Mouse (Mus musculus): Measurements from ENCODE around the gene Cntnap2. TPM values are rescaled to one million over a fixed set of nuclear protein-coding genes. Genes with fewer than 3 reads are reported as not detected.

Gene Cntnap2
- polyA plus RNA-seq, 1 experiment from 2014 or later, result 1.7 TPM

- H3K9ac ChIP-seq (ENCODE audit: low read depth, low read length), result no peak overlapping the region
- no peak overlapping the region for H3K4me3 ChIP-seq (ENCODE audit: low read length)
- no peaks in the 10 kb centered on the region for H3K36me3 ChIP-seq (ENCODE audit: control insufficient read depth, insufficient read depth, low read length)
- peak; percentile 73; the same call in 1 of the 2 replicates for ATAC-seq
- no peaks in the 10 kb centered on the region for H3K9me3 ChIP-seq (ENCODE audit: control insufficient read depth, low read length)
- H3K27me3 ChIP-seq (replicated peaks; ENCODE audit: control insufficient read depth, insufficient read depth, low read length), result no peaks in the 10 kb centered on the region
- H3K4me1 ChIP-seq (ENCODE audit: control insufficient read depth, insufficient read depth, low read length), result no peaks in the 10 kb centered on the region
- no peak overlapping the region for H3K4me2 ChIP-seq (ENCODE audit: low read depth, low read length)
- 16% methylated on average over 4 of the region's 4 CpGs for WGBS
- H3K27ac ChIP-seq (ENCODE audit: low read length), result no peak overlapping the region
These were observed 1954.4 kb downstream of the Cntnap2 start for GRCm38 (mm10) chr6:47013535-47013934.

DNA sequence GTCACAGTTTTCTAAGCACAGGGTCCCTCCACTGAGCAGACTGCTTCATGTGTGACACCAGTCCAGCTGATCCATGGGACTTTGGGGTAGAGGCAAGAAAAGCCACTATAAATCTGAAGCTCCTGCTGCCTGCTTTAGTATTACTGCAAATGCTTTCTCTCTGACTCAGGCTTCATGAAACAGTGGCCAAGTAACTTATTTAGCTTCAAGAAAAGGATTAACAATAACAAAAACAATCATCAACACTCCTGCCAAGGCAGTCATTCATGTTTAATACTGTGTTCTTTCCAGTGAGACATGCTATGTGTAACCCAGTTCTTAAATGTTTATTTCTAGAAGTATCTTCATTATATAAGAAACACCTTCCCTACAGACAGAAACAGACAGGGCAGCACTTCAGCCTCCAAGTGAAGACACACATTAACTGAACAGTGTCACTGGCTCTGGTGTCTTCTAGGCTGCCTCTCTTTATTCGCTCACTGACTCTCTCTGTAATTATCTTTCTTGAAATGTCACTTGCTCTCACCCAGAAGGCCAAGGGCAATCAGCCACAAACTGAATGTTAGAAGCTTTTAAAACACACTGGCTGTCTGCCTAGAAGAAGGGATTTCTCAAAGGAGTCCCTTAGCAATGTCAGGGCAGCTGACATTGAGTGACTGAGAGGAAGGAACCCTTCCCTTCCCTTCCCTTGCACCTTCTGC, 1955.9 kb downstream of the Cntnap2 start:
- no peak overlapping the region for H3K4me2 ChIP-seq (ENCODE audit: low read depth, low read length)
- 74% methylated on average over 1 of the region's 1 CpGs for WGBS
- H3K4me1 ChIP-seq (ENCODE audit: control insufficient read depth, insufficient read depth, low read length), result no peaks in the 10 kb centered on the region
- no peak overlapping the region for H3K27ac ChIP-seq (ENCODE audit: low read length)
- no peak for ATAC-seq
- H3K9me3 ChIP-seq (ENCODE audit: control insufficient read depth, low read length), result no peaks in the 10 kb centered on the region
- H3K36me3 ChIP-seq (ENCODE audit: control insufficient read depth, insufficient read depth, low read length), result no peaks in the 10 kb centered on the region
- H3K27me3 ChIP-seq (replicated peaks; ENCODE audit: control insufficient read depth, insufficient read depth, low read length), result no peaks in the 10 kb centered on the region
- no peak overlapping the region for H3K9ac ChIP-seq (ENCODE audit: low read depth, low read length)
- no peak overlapping the region for H3K4me3 ChIP-seq (ENCODE audit: low read length)

DNA sequence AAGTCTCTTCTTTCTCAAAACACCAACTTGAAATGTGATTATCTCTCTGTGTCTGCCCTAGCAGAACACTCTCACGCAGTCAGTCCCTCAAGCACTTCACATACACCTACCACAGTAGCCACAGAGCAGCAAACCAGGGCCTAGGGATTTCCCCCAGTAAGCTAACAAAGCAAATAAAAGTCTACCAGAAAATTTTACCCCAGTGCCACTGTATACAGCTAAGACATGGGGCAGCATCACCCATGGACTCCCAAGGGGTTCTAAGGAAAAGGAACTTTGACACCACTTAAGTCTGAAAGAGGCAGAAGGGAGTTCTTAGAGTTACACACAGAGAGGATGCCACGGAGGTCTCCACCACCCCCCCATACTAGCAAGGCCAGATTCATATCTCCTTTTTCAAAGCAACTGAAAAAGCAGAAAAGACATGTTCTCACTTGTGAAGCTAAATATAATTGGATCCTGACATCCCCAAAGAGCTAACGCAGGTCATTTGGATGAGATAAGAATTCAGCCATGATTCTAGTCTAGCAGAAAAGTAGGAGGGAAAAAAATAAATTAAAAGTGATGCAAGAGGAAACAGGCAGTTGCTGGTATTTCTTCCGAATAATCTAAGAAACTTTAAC, 1967.0 kb downstream of the Cntnap2 start:
- Histone ChIP-seq H3K4me2 (ENCODE audit: low read depth, low read length) (no peak overlapping the region), H3K9me3 (ENCODE audit: control insufficient read depth, low read length) (no peaks in the 10 kb centered on the region), H3K4me1 (ENCODE audit: control insufficient read depth, insufficient read depth, low read length) (no peaks in the 10 kb centered on the region), H3K36me3 (ENCODE audit: control insufficient read depth, insufficient read depth, low read length) (no peaks in the 10 kb centered on the region), H3K27ac (ENCODE audit: low read length) (no peak overlapping the region), H3K4me3 (ENCODE audit: low read length) (no peak overlapping the region), H3K9ac (ENCODE audit: low read depth, low read length) (no peak overlapping the region), H3K27me3 (replicated peaks; ENCODE audit: control insufficient read depth, insufficient read depth, low read length) (no peaks in the 10 kb centered on the region)
- 75% methylated on average over 4 of the region's 4 CpGs for WGBS
- no peak for ATAC-seq

- Histone ChIP-seq H3K4me2 (ENCODE audit: low read depth, low read length) (no peak overlapping the region), H3K36me3 (ENCODE audit: control insufficient read depth, insufficient read depth, low read length) (no peaks in the 10 kb centered on the region), H3K27me3 (replicated peaks; ENCODE audit: control insufficient read depth, insufficient read depth, low read length) (no peaks in the 10 kb centered on the region), H3K9me3 (ENCODE audit: control insufficient read depth, low read length) (no peaks in the 10 kb centered on the region), H3K4me1 (ENCODE audit: control insufficient read depth, insufficient read depth, low read length) (no peaks in the 10 kb centered on the region), H3K27ac (ENCODE audit: low read length) (no peak overlapping the region), H3K4me3 (ENCODE audit: low read length) (no peak overlapping the region), H3K9ac (ENCODE audit: low read depth, low read length) (no peak overlapping the region)
- WGBS, result 69% methylated on average over 2 of the region's 2 CpGs
- ATAC-seq, result no peak
These were observed 1972.2 kb downstream of the Cntnap2 start for GRCm38 (mm10) chr6:47031362-47031761.

GRCm38 (mm10) chr6:47042602-47043001, 1983.4 kb downstream of the Cntnap2 start:
- H3K27ac ChIP-seq (ENCODE audit: low read length), result no peak overlapping the region
- WGBS, result 80% methylated on average over 1 of the region's 1 CpGs
- no peak for ATAC-seq

GRCm38 (mm10) chr6:47043586-47043985, 1984.4 kb downstream of the Cntnap2 start:
- no peak overlapping the region for H3K4me2 ChIP-seq (ENCODE audit: low read depth, low read length)
- H3K27me3 ChIP-seq (replicated peaks; ENCODE audit: control insufficient read depth, insufficient read depth, low read length), result no peaks in the 10 kb centered on the region; the same call in 1 of the 2 replicates
- no peaks in the 10 kb centered on the region for H3K9me3 ChIP-seq (ENCODE audit: control insufficient read depth, low read length)
- no peak overlapping the region for H3K4me3 ChIP-seq (ENCODE audit: low read length)
- no peaks in the 10 kb centered on the region for H3K36me3 ChIP-seq (ENCODE audit: control insufficient read depth, insufficient read depth, low read length)
- no peak overlapping the region for H3K9ac ChIP-seq (ENCODE audit: low read depth, low read length)
- ATAC-seq, result no peak
- WGBS, result 95% methylated on average over 1 of the region's 1 CpGs
- no peak overlapping the region for H3K27ac ChIP-seq (ENCODE audit: low read length)
- H3K4me1 ChIP-seq (ENCODE audit: control insufficient read depth, insufficient read depth, low read length), result no peaks in the 10 kb centered on the region

More at GRCm38 (mm10) chr6:47042602-47043001, 1983.4 kb downstream of the Cntnap2 start:
- Histone ChIP-seq H3K36me3 (ENCODE audit: control insufficient read depth, insufficient read depth, low read length) (no peaks in the 10 kb centered on the region), H3K9me3 (ENCODE audit: control insufficient read depth, low read length) (no peaks in the 10 kb centered on the region), H3K9ac (ENCODE audit: low read depth, low read length) (no peak overlapping the region), H3K4me3 (ENCODE audit: low read length) (no peak overlapping the region), H3K4me2 (ENCODE audit: low read depth, low read length) (no peak overlapping the region), H3K4me1 (ENCODE audit: control insufficient read depth, insufficient read depth, low read length) (no peaks in the 10 kb centered on the region), H3K27me3 (replicated peaks; ENCODE audit: control insufficient read depth, insufficient read depth, low read length) (no peaks in the 10 kb centered on the region; the same call in 1 of the 2 replicates)

- no peaks in the 10 kb centered on the region; the same call in 1 of the 2 replicates for H3K27me3 ChIP-seq (replicated peaks; ENCODE audit: control insufficient read depth, insufficient read depth, low read length)
- H3K36me3 ChIP-seq (ENCODE audit: control insufficient read depth, insufficient read depth, low read length), result no peaks in the 10 kb centered on the region
- H3K27ac ChIP-seq (ENCODE audit: low read length), result no peak overlapping the region
- H3K9ac ChIP-seq (ENCODE audit: low read depth, low read length), result peak overlapping the region; percentile 55; the same call in 1 of the 2 replicates
- H3K4me1 ChIP-seq (ENCODE audit: control insufficient read depth, insufficient read depth, low read length), result no peaks in the 10 kb centered on the region
- no peaks in the 10 kb centered on the region for H3K9me3 ChIP-seq (ENCODE audit: control insufficient read depth, low read length)
- ATAC-seq, result no peak
- H3K4me2 ChIP-seq (ENCODE audit: low read depth, low read length), result peak overlapping the region; percentile 63
- 6% methylated on average over 46 of the region's 46 CpGs for WGBS
- peak overlapping the region; percentile 43 for H3K4me3 ChIP-seq (ENCODE audit: low read length)
These were observed 1985.4 kb downstream of the Cntnap2 start for GRCm38 (mm10) chr6:47044385-47045200.

GRCm38 (mm10) chr6:47049051-47049450, 1989.9 kb downstream of the Cntnap2 start:
- Histone ChIP-seq H3K27ac (ENCODE audit: low read length) (no peak overlapping the region), H3K4me3 (ENCODE audit: low read length) (no peak overlapping the region), H3K9me3 (ENCODE audit: control insufficient read depth, low read length) (no peaks in the 10 kb centered on the region), H3K36me3 (ENCODE audit: control insufficient read depth, insufficient read depth, low read length) (no peaks in the 10 kb centered on the region), H3K4me2 (ENCODE audit: low read depth, low read length) (no peak overlapping the region), H3K9ac (ENCODE audit: low read depth, low read length) (no peak overlapping the region), H3K4me1 (ENCODE audit: control insufficient read depth, insufficient read depth, low read length) (no peaks in the 10 kb centered on the region), H3K27me3 (replicated peaks; ENCODE audit: control insufficient read depth, insufficient read depth, low read length) (no peaks in the 10 kb centered on the region; the same call in 1 of the 2 replicates)
- ATAC-seq, result no peak
- 65% methylated on average over 5 of the region's 5 CpGs for WGBS

All from intestine, embryonic 16.5 days (tissue).